Mouse (Mus musculus) left cerebral cortex, postnatal 10 days (tissue): ENCODE results near the gene Stfa3. TPM values are rescaled to one million over a fixed set of nuclear protein-coding genes. Genes with fewer than 3 reads are reported as not detected.
"Not testable (repeated sequence)": the region's sequence is repeated elsewhere in the genome, so short reads cannot be mapped to it uniquely, and the experiment has no call there.

Source experiments
- DNase-seq, 2 experiments: peaks; one replicate each; pipeline ENCODE4 v3.0.0; 2021 to 2022; ENCODE audit warnings: low spot score in 2 of 2, mixed read lengths in 1 of 2; ENCODE audit errors: extremely low spot score in 1 of 2
- intact Hi-C: fragments of 180-260 bp; cut with DNase I; formaldehyde crosslinking; loops from one replicate; pipeline ENCODE4 v1.15.1; 2025
- total RNA-seq, 2 experiments: library from RNA; stranded (reverse); gene quantifications; 2 replicates each; pipeline ENCODE4 v1.2.3; 2021

The Stfa3 gene
- not detected for total RNA-seq

GRCm38 (mm10) chr16:36455342-36455802, at the start of gene Stfa3:
Gene Stfa3 (minus strand): TSS chr16:36455392.
- intact Hi-C loops: no loop called here
- DNase-seq: no peak

- intact Hi-C loops: no loop called here
- no peak for DNase-seq
These were observed 47.1 kb upstream of the Stfa3 start for GRCm38 (mm10) chr16:36502286-36502685.

- intact Hi-C loops: no loop called here
- no peak for DNase-seq
These were observed 37.2 kb upstream of the Stfa3 start for GRCm38 (mm10) chr16:36492420-36492819.

DNA sequence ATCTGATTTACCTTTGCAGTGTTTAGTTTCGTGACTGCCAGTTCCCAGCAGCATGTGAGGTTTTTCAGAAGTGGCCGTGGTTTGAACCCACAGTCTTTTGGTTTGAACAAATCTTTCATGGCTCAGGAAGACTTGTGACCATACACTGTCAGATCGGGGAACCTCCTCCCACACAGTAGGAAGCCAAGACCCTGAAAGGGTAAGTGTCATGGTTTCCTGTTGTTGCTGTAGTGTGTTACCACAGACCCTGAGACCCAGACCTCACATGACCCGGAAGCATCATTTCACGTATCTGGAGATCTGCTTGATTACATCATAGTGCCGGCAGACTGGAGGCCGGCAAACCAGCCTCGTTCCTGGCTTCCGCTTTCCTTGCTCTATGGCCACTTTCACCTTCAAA, 21.7 kb upstream of the Stfa3 start:
- no peak for DNase-seq
- intact Hi-C loops: no loop called here

- DNase-seq: no peak
- intact Hi-C loops: no loop called here
These were observed 20.3 kb upstream of the Stfa3 start for GRCm38 (mm10) chr16:36475530-36475929.

DNA sequence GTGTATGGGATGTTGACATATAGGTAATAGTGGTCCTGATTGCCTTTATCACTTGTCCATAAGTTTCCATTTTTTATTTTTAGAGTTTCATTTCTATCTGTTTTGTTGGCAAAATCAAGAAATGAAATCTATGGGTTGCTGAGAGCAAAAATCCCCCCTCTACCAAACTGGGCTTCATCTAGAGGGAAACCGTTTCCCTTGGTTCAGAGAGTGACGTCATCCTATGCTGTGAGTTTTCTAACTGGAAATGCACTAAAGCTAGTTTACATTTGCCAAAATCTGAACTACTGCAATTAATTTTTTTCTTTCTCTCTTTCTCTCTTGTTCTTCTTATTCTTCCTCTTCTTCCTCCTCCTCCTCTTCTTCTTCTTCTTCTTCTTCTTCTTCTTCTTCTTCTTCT, 19.7 kb upstream of the Stfa3 start:
- DNase-seq: no peak
- intact Hi-C loops: loop anchor here (5.0 kb wide), 2 partner anchors 147 to 247 kb away; no protein-coding TSS in a partner anchor

DNA sequence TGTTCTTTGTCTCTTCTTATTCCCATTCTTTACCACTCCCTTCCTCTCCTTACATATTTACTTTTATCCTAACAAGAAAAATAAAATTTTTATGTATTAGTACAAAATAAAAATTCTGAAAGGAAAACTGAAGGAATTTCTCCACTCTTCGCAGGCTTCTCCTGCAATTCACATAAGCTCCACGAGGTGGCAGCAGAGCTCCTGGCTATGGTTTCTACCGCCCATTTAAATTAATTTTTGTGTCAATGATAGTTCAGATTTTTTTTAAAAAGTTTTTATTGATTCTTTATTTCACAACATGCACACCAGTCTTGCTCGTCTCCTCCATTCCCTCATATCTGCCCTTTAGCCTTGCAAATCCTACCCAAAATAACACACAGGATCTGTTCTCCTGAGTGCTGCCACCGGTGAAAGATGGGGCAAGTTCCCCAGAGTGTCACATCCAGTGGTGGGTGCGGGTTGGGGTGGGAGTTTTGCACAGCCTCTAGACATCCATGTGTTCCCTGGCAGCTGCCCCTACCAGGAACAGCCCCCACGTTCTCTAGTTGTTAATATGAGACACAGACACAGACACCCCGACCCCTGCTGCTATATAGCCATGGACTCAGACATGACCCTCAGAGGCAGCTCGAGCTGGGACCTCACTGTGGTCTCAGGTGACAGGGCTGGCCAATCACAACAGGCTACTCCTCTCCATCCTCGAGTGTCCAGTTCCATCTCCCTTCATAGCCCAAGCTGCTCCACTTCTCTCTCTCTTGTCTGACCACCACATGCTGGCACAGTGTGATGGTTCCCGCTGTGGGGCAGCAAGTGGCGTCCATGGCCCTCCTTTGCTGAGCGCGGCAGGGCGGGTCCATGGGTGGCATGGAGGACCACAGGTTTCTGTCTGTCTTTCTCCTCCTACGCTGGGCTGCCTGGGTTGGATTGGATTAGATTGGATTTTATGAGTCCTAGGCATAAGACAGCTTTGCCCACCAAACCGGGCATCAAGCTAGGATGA, 18.3 kb upstream of the Stfa3 start:
- intact Hi-C loops: loop anchor here (2.0 to 5.0 kb wide), 3 partner anchors 149 to 343 kb away; no protein-coding TSS in a partner anchor
- DNase-seq: no peak

GRCm38 (mm10) chr16:36471066-36471633, 16.0 kb upstream of the Stfa3 start:
- intact Hi-C loops: loop anchor here (5.0 kb wide), 2 partner anchors 151 to 251 kb away; no protein-coding TSS in a partner anchor
- no peak for DNase-seq

DNA sequence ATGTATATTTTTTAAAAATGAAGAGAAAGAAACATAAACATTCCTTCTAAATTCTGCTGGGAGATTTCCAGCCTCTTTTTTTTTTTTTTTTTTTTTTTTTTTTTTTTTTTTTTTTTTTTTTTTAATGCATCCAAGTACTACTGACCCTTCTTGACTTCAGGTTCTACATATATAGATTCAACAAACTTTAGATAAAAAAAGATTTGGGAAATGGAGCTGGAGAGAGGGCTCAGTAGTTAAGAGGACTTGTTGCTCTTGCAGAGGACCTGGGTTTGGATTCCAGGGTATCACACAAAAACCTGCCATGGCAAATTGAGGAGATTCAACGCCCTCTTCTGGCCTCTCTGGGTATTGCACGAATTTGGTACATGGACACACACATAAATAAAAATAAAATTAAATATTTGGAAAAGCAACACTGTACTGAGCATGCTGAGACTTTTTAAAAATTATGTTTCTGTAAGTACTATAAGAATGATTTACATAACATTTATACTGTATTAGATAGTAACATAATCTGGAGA, 14.8 kb upstream of the Stfa3 start:
- DNase-seq: no peak
- intact Hi-C loops: loop anchor here (5.0 kb wide), 2 partner anchors 152 to 252 kb away; no protein-coding TSS in a partner anchor

- intact Hi-C loops: no loop called here
- no peak for DNase-seq
These were observed 14.2 kb upstream of the Stfa3 start for GRCm38 (mm10) chr16:36469367-36469766.

DNA sequence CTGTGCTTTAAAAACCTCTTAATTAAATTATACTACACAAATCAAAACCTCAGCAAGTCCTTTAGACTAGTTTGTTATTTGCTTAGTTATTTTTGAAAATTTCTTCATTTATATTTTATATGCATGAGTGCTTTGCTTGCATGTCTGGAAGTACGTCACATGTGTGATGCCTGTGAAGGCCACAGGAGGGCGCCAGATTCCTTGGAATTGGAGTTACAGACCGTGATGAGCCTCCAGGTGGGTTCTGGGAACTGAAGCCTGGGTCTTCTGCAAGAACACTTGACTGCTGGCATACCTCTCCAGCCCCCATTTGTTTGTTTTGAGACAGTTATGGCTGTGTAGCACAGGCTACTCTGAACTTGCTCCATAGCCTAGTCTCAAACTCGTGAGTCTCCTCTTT, 13.7 kb upstream of the Stfa3 start:
- no peak for DNase-seq
- intact Hi-C loops: no loop called here

DNA sequence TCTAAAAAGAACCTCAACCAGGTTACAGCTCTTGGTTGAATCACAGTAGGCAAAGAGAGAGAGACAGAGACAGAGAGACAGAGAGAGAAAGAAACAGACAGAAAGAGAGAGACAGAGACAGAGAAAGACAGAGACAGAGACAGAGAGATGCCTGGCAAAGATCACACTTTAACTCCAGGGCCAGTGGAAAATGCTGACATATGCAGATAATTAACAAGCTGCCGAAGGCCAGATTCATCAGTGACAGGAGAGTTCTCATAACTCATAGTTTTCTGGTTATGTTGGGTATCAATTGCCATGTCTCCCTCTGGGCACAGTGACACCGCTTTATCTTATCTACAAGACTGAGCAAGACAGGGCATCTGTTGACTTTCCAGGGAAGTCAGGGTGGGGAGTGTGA, 12.7 kb upstream of the Stfa3 start:
- no peak for DNase-seq
- intact Hi-C loops: no loop called here

- intact Hi-C loops: no loop called here
- no peak for DNase-seq
These were observed 10.2 kb upstream of the Stfa3 start for GRCm38 (mm10) chr16:36465436-36465835.

GRCm38 (mm10) chr16:36464076-36464475, 8.9 kb upstream of the Stfa3 start:
- no peak for DNase-seq
- intact Hi-C loops: no loop called here

DNA sequence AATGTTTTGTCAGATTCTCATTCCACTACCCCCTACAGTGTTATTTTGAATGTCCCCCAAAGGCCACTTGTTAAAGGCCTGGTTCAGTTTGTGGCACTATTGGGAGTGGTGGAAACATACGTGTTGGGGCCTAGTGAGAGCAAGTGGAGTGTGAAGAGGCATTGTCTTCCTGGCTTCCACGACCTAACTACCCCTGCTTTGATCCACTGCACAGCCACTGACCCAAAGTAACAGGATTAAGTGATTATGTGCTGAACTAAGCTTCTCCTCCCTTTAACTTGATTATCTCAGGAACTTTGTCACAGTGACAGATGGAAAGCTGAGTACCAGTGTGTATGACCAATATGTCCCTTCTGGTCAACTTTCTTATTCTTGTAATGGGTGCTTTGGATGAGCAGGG, 5.2 kb upstream of the Stfa3 start:
- DNase-seq: no peak
- intact Hi-C loops: no loop called here

GRCm38 (mm10) chr16:36420979-36421378, 34.2 kb downstream of the Stfa3 start:
- DNase-seq, intact Hi-C loops: not testable (repeated sequence)

DNA sequence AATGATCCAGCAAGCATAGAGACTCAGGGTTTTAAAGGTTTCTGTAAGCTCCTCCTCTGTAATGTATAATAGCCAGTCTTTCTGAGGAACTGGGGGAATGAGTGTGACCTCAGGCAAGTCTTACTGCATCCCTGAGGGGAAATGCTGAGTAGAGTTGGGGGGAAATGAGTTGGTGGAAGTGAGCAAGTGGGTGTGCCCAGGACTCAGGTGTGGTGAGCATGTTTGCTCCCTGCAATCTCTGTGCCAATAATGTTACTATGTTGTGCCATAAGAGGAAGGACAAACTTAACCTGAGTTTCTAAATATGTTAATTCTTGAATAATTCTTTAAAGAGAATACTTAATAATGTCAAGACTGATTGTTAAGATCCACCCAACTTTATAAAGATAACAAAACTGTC, 46.8 kb downstream of the Stfa3 start, which contains the start of gene Stfa2:
Stfa2 (minus strand) TSS at position 101 of the 400 bp plus-strand sequence.
- intact Hi-C loops: no loop called here
- no peak for DNase-seq
